Comparison of ENCODE assay signal across 15 mouse cellular contexts in the genomic region with DNA sequence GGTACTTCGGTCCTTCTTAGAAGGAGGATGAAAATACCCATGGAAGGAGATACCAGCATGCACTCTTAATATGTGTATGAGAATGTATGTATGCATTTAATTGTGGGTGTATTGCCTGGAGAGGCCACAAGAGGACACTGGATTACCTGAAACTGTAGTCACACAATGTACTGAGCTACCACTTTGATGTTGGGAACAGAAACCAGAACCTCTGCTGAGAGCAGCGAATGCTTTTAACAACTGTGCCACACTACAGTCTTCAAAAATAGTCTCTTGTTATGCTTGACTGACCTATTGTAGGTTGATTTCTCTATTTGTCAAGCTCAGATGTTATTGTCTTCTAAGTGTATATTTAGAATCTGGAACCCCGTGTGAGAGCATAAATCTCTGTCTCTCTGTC.
"Had no signal": no experiment of that assay in that cellular context is flagged by ENCODE, and none has a peak within 500 bp of the region (broad histone marks: within the 10 kb centered on the region; RNA-seq: fewer than 3 reads in every experiment).

No protein-coding gene starts in this region.

- DNase-seq: kidney, postnatal 25 days; layer of hippocampus, adult 9-11 months; liver; liver, embryonic 13.5 days; liver, postnatal 0 days; retina, postnatal 1 day; right cerebral cortex, postnatal 4 days; spleen, adult 18-20 months; thymus, adult 2 months; thymus, postnatal 36 days had no signal

- H3K27me3 ChIP-seq: kidney, embryonic 15.5 days; limb, embryonic 12.5 days; liver, embryonic 13.5 days; lung, embryonic 15.5 days; midbrain, embryonic 12.5 days; neural tube, embryonic 13.5 days had no signal

- H3K4me1 ChIP-seq: kidney, embryonic 15.5 days; limb, embryonic 12.5 days; liver, embryonic 13.5 days; lung, embryonic 15.5 days; midbrain, embryonic 12.5 days; neural tube, embryonic 13.5 days had no signal

- H3K27ac ChIP-seq: kidney, embryonic 15.5 days; limb, embryonic 12.5 days; liver, embryonic 13.5 days; lung, embryonic 15.5 days; midbrain, embryonic 12.5 days; neural tube, embryonic 13.5 days had no signal

- H3K4me3 ChIP-seq: kidney, embryonic 15.5 days; limb, embryonic 12.5 days; liver, embryonic 13.5 days; lung, embryonic 15.5 days; midbrain, embryonic 12.5 days; neural tube, embryonic 13.5 days had no signal
